Mouse (Mus musculus): ENCODE measurements around the gene Dlgap1.

The Dlgap1 gene

GRCm38 (mm10) chr17:70838031-70838430 lies 869.2 kb downstream of the Dlgap1 start:
- DNase-seq (ENCODE audit: low read depth, low spot score), result no peak

GRCm38 (mm10) chr17:70838533-70838932 lies 869.7 kb downstream of the Dlgap1 start:
- no peak for DNase-seq (ENCODE audit: low read depth, low spot score)

- DNase-seq (ENCODE audit: low read depth, low spot score), result no peak
These were observed 874.4 kb downstream of the Dlgap1 start for GRCm38 (mm10) chr17:70843252-70843651.

GRCm38 (mm10) chr17:70844971-70845370 lies 876.1 kb downstream of the Dlgap1 start:
- no peak for DNase-seq (ENCODE audit: low read depth, low spot score)

GRCm38 (mm10) chr17:70845543-70845942 lies 876.7 kb downstream of the Dlgap1 start:
- peak; percentile 58 for DNase-seq (ENCODE audit: low read depth, low spot score)

- peak; percentile 11 for DNase-seq (ENCODE audit: low read depth, low spot score)
These were observed 877.3 kb downstream of the Dlgap1 start for GRCm38 (mm10) chr17:70846111-70846644.

GRCm38 (mm10) chr17:70847086-70847485 lies 878.2 kb downstream of the Dlgap1 start:
- peak; percentile 85 for DNase-seq (ENCODE audit: low read depth, low spot score)

- peak; percentile 61 for DNase-seq (ENCODE audit: low read depth, low spot score)
These were observed 879.1 kb downstream of the Dlgap1 start for GRCm38 (mm10) chr17:70847751-70848510.

GRCm38 (mm10) chr17:70848511-70849398 lies 879.9 kb downstream of the Dlgap1 start:
- peak; percentile 77 for DNase-seq (ENCODE audit: low read depth, low spot score)

GRCm38 (mm10) chr17:70849399-70850232 lies 880.7 kb downstream of the Dlgap1 start:
- DNase-seq (ENCODE audit: low read depth, low spot score), result peak; percentile 92

GRCm38 (mm10) chr17:70850233-70850995 lies 881.5 kb downstream of the Dlgap1 start:
- peak; percentile 87 for DNase-seq (ENCODE audit: low read depth, low spot score)

GRCm38 (mm10) chr17:70850996-70851991 lies 882.4 kb downstream of the Dlgap1 start:
- peak; percentile 87 for DNase-seq (ENCODE audit: low read depth, low spot score)

- peak; percentile 96 for DNase-seq (ENCODE audit: low read depth, low spot score)
These were observed 883.3 kb downstream of the Dlgap1 start for GRCm38 (mm10) chr17:70852011-70852685.

GRCm38 (mm10) chr17:70852686-70853386 lies 884.0 kb downstream of the Dlgap1 start:
- DNase-seq (ENCODE audit: low read depth, low spot score), result peak; percentile 82

- peak; percentile 83 for DNase-seq (ENCODE audit: low read depth, low spot score)
These were observed 884.6 kb downstream of the Dlgap1 start, which contains the start of gene Tgif1 for GRCm38 (mm10) chr17:70853436-70853905. Gene Tgif1 (minus strand): TSS chr17:70853546.

GRCm38 (mm10) chr17:70854021-70854420 lies 885.1 kb downstream of the Dlgap1 start:
- peak; percentile 47 for DNase-seq (ENCODE audit: low read depth, low spot score)

GRCm38 (mm10) chr17:70856871-70857415 lies 888.1 kb downstream of the Dlgap1 start:
- DNase-seq (ENCODE audit: low read depth, low spot score), result peak; percentile 24

GRCm38 (mm10) chr17:70858814-70859213 lies 889.9 kb downstream of the Dlgap1 start:
- DNase-seq (ENCODE audit: low read depth, low spot score), result no peak

All from CD4-positive, CD25-positive, alpha-beta regulatory T cell, adult 2 months (primary cell).